Mouse (Mus musculus): ENCODE measurements around the gene Taf6l.

The Taf6l gene

GRCm38 (mm10) chr19:8765562-8765961, 20.7 kb downstream of the Taf6l start:
- POLR2A ChIA-PET, result interaction anchor here in 3 of 4 experiments (1.1 to 27.6 kb wide), 13 partner anchors 8 to 62 kb away, joined by 3 to 801 read pairs (median 10); partner anchors contain the start of genes Nxf1 (in 3 of the 3), Tmem179b (in 2 of the 3), Zbtb3 (in 2 of the 3) and 1700092M07Rik (in 1 of the 3)

GRCm38 (mm10) chr19:8763276-8763675, 22.9 kb downstream of the Taf6l start:
- POLR2A ChIA-PET, result interaction anchor here in 2 of 4 experiments (1.0 to 6.1 kb wide), 19 partner anchors 8 to 221 kb away, joined by 3 to 47 read pairs (median 4); partner anchors contain the start of genes Slc3a2 (in 2 of the 2), Tmem179b (in 2 of the 2), Tmem223 (in 2 of the 2) and 1810009A15Rik (in 1 of the 2)
- CTCF ChIA-PET, result no interaction called here

More at GRCm38 (mm10) chr19:8765562-8765961, 20.7 kb downstream of the Taf6l start:
- CTCF ChIA-PET, result interaction anchor here in 1 of 4 experiments (0.6 kb wide), 1 partner anchor 82 kb away, joined by 6 read pairs; no protein-coding TSS in a partner anchor

- ChIA-PET CTCF (interaction anchor here in 3 of 4 experiments (0.5 to 1.3 kb wide), 10 partner anchors 10 to 1410 kb away, joined by 3 to 6 read pairs (median 4); partner anchors contain the start of genes Taf6l (in 2 of the 3) and Tmem223 (in 1 of the 3)), POLR2A (interaction anchor here (0.6 to 15.6 kb wide), 37 partner anchors 10 to 1423 kb away, joined by 3 to 436 read pairs (median 4); partner anchors contain the start of genes Slc3a2 (in 3 of the 4), Taf6l (in 2 of the 4), Tmem179b (in 2 of the 4) and Tmem223 (in 2 of the 4))
Measured at GRCm38 (mm10) chr19:8760757-8761156, 25.5 kb downstream of the Taf6l start.

- POLR2A ChIA-PET, result interaction anchor here in 3 of 4 experiments (0.5 to 15.6 kb wide), 22 partner anchors 9 to 1625 kb away, joined by 3 to 436 read pairs (median 49); partner anchors contain the start of genes Slc3a2 (in 3 of the 3), 1700092M07Rik (in 2 of the 3), Stx5a (in 2 of the 3) and Taf6l (in 2 of the 3)
- CTCF ChIA-PET, result no interaction called here
Measured at GRCm38 (mm10) chr19:8758899-8759298, 27.3 kb downstream of the Taf6l start.

GRCm38 (mm10) chr19:8757471-8757998, 28.7 kb downstream of the Taf6l start:
- POLR2A ChIA-PET, result interaction anchor here (0.8 to 15.6 kb wide), 92 partner anchors 9 to 1516 kb away, joined by 3 to 436 read pairs (median 6); partner anchors contain the start of genes Tmem179b (in 4 of the 4), 1700092M07Rik (in 3 of the 4), Hnrnpul2 (in 3 of the 4) and Slc3a2 (in 3 of the 4)
- CTCF ChIA-PET, result interaction anchor here in 3 of 4 experiments (0.6 to 1.2 kb wide), 4 partner anchors 10 to 389 kb away, joined by 4 to 8 read pairs (median 6); no protein-coding TSS in a partner anchor

- CTCF ChIA-PET, result interaction anchor here in 2 of 4 experiments (0.9 to 1.7 kb wide), 6 partner anchors 10 to 41 kb away, joined by 3 to 10 read pairs (median 4); partner anchors contain the start of gene Tmem179b (in 1 of the 2)
- POLR2A ChIA-PET, result interaction anchor here (0.5 to 15.6 kb wide), 140 partner anchors 8 to 1707 kb away, joined by 3 to 436 read pairs (median 5); partner anchors contain the start of genes Tmem179b (in 4 of the 4), 1700092M07Rik (in 3 of the 4), 1810009A15Rik (in 3 of the 4) and AC129217.1 (in 3 of the 4)
Measured at GRCm38 (mm10) chr19:8756635-8757387, 29.4 kb downstream of the Taf6l start, which contains the start of gene Nxf1. Gene Nxf1, plus strand, starts transcription at chr19:8757073.

GRCm38 (mm10) chr19:8755652-8756051, 30.6 kb downstream of the Taf6l start:
- ChIA-PET POLR2A (interaction anchor here (0.5 to 15.6 kb wide), 56 partner anchors 8 to 1337 kb away, joined by 3 to 436 read pairs (median 12); partner anchors contain the start of genes 1700092M07Rik (in 3 of the 4), Slc3a2 (in 3 of the 4), Stx5a (in 3 of the 4) and Taf6l (in 3 of the 4)), CTCF (interaction anchor here in 3 of 4 experiments (0.6 to 1.7 kb wide), 8 partner anchors 12 to 1699 kb away, joined by 3 to 10 read pairs (median 3); partner anchors contain the start of gene Tmem179b (in 1 of the 3))

GRCm38 (mm10) chr19:8747368-8747767, 38.8 kb downstream of the Taf6l start:
- POLR2A ChIA-PET, result interaction anchor here in 3 of 4 experiments (0.5 to 31.6 kb wide), 22 partner anchors 9 to 219 kb away, joined by 3 to 1581 read pairs (median 4); partner anchors contain the start of genes Nxf1 (in 3 of the 3), Slc3a2 (in 3 of the 3), 1810009A15Rik (in 1 of the 3) and Eef1g (in 1 of the 3)
- CTCF ChIA-PET, result interaction anchor here in 2 of 4 experiments (0.7 to 1.2 kb wide), 4 partner anchors 9 to 362 kb away, joined by 4 to 7 read pairs (median 4); partner anchors contain the start of gene Nxf1 (in 2 of the 2)

- ChIA-PET CTCF (interaction anchor here in 1 of 4 experiments (1.5 kb wide), 1 partner anchor 11 kb away, joined by 3 read pairs; the partner anchor contains the start of gene Nxf1), POLR2A (interaction anchor here in 3 of 4 experiments (0.6 to 31.6 kb wide), 8 partner anchors 11 to 26 kb away, joined by 3 to 1732 read pairs (median 38); partner anchors contain the start of genes Nxf1 (in 3 of the 3), Slc3a2 (in 3 of the 3), Tmem179b (in 1 of the 3) and Tmem223 (in 1 of the 3))
Measured at GRCm38 (mm10) chr19:8745382-8745781, 40.8 kb downstream of the Taf6l start.

- CTCF ChIA-PET, result no interaction called here
Measured at GRCm38 (mm10) chr19:8742176-8742575, 44.0 kb downstream of the Taf6l start.

GRCm38 (mm10) chr19:8741243-8741869, 44.9 kb downstream of the Taf6l start, which contains the start of gene Stx5a:
Gene Stx5a, plus strand, starts transcription at chr19:8741413.
- POLR2A ChIA-PET, result interaction anchor here (0.6 to 31.6 kb wide), 65 partner anchors 9 to 1770 kb away, joined by 3 to 1732 read pairs (median 6); partner anchors contain the start of genes 1810009A15Rik (in 3 of the 4), Gm49416 (in 3 of the 4), Nxf1 (in 3 of the 4) and Slc3a2 (in 3 of the 4)

More at GRCm38 (mm10) chr19:8742176-8742575, 44.0 kb downstream of the Taf6l start:
- POLR2A ChIA-PET, result interaction anchor here (0.5 to 31.6 kb wide), 36 partner anchors 9 to 247 kb away, joined by 3 to 1732 read pairs (median 10); partner anchors contain the start of genes 1810009A15Rik (in 3 of the 4), Gm49416 (in 3 of the 4), Slc3a2 (in 3 of the 4) and Taf6l (in 3 of the 4)

GRCm38 (mm10) chr19:8740603-8741002, 45.6 kb downstream of the Taf6l start, which contains the start of gene 1700092M07Rik:
Gene 1700092M07Rik, plus strand, starts transcription at chr19:8740718.
- POLR2A ChIA-PET, result interaction anchor here (0.6 to 31.6 kb wide), 62 partner anchors 10 to 327 kb away, joined by 3 to 1732 read pairs (median 6); partner anchors contain the start of genes 1810009A15Rik (in 3 of the 4), Gm49416 (in 3 of the 4), Nxf1 (in 3 of the 4) and Slc3a2 (in 3 of the 4)
- CTCF ChIA-PET, result interaction anchor here in 3 of 4 experiments (0.7 to 1.7 kb wide), 5 partner anchors 18 to 59 kb away, joined by 3 to 17 read pairs (median 4); partner anchors contain the start of gene Slc3a2 (in 1 of the 3)

More at GRCm38 (mm10) chr19:8741243-8741869, 44.9 kb downstream of the Taf6l start, which contains the start of gene Stx5a:
- CTCF ChIA-PET, result interaction anchor here in 3 of 4 experiments (0.5 to 1.7 kb wide), 5 partner anchors 18 to 58 kb away, joined by 3 to 17 read pairs (median 3); partner anchors contain the start of gene Slc3a2 (in 1 of the 3)

GRCm38 (mm10) chr19:8739646-8740045, 46.6 kb downstream of the Taf6l start:
- ChIA-PET CTCF (interaction anchor here in 2 of 4 experiments (0.9 to 1.7 kb wide), 2 partner anchors 21 to 22 kb away, joined by 5 to 17 read pairs; no protein-coding TSS in a partner anchor), POLR2A (interaction anchor here (0.7 to 31.6 kb wide), 34 partner anchors 11 to 328 kb away, joined by 3 to 1732 read pairs (median 10); partner anchors contain the start of genes Nxf1 (in 3 of the 4), Slc3a2 (in 3 of the 4), Hnrnpul2 (in 2 of the 4) and Taf6l (in 2 of the 4))

GRCm38 (mm10) chr19:8738911-8739310, 47.3 kb downstream of the Taf6l start:
- ChIA-PET POLR2A (interaction anchor here (0.7 to 31.6 kb wide), 34 partner anchors 8 to 228 kb away, joined by 3 to 1732 read pairs (median 8); partner anchors contain the start of genes Nxf1 (in 3 of the 4), Slc3a2 (in 3 of the 4), 1810009A15Rik (in 2 of the 4) and Gm49416 (in 2 of the 4)), CTCF (no interaction called here)

GRCm38 (mm10) chr19:8736160-8736467, 50.1 kb downstream of the Taf6l start:
- ChIA-PET CTCF (no interaction called here), POLR2A (interaction anchor here in 3 of 4 experiments (0.6 to 31.6 kb wide), 25 partner anchors 8 to 1418 kb away, joined by 3 to 1732 read pairs (median 7); partner anchors contain the start of genes Nxf1 (in 3 of the 3), Slc3a2 (in 3 of the 3), Hnrnpul2 (in 2 of the 3) and Taf6l (in 2 of the 3))
